Mouse (Mus musculus): Measurements from ENCODE around the gene Frmd4b.

GRCm38 (mm10) chr6:97526092-97526491 is 91.2 kb downstream of the Frmd4b start:
- TF ChIP-seq POLR2A (IDR thresholded peaks at IDR 0.05; ENCODE audit: borderline replicate concordance, extremely low read depth, low read depth, low read length) (no peak), CTCF (IDR thresholded peaks at IDR 0.05; ENCODE audit: insufficient read depth, low read length) (peak; percentile 93)
